Mouse (Mus musculus) cerebellum, adult 9-11 months (tissue): ENCODE data around the gene Mup13.
"Not testable (repeated sequence)": the region's sequence is repeated elsewhere in the genome, so short reads cannot be mapped to it uniquely, and the experiment has no call there.

Experiments used
- DNase-seq: peaks from one replicate; pipeline ENCODE4 v3.0.0; 2022

Mup13 gene

DNA sequence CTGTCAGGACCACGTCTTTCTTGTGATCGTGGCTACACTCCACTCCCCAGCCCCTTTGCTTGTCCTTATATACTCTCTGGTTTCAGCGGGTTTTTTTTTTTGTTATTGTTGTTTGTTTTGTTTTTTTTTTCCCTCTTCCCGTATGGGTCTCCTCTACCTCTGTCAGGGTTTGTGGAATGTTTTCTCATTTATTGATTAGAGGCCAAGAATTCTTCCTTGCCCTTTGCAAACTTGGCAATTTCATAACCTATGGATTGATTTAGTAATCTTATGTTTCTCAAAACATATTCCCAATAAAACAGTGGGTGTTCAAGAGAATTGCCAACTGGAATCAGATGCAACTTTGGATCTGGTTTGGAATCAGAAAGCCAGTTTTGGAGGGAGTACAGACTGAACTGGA is at the start of gene Mup13:
Gene Mup13, minus strand, starts transcription at position 101 of the 400 bp plus-strand sequence.
- DNase-seq: not testable (repeated sequence)
